Mouse (Mus musculus) kidney, adult 2 months (tissue): ENCODE measurements around the gene Fam76a.

Source experiments
- CTCF ChIP-seq: fragments of 200-500 bp; conservative IDR thresholded peaks from 2 replicates; pipeline ENCODE4 v1.5.1; 2011; ENCODE audit warnings: low read depth, mild to moderate bottlenecking, control low read depth, low read length, moderate library complexity, mixed read lengths; ENCODE audit not compliant: insufficient read depth, insufficient read length
- POLR2A ChIP-seq: fragments of 200-500 bp; IDR thresholded peaks from one replicate; pipeline ENCODE4 v1.6.1; 2011; ENCODE audit warnings: low read depth, low read length, control low read depth

- no peak for TF ChIP-seq POLR2A
- TF ChIP-seq CTCF: no peak
Measured at GRCm38 (mm10) chr4:132912156-132912555, 10.2 kb downstream of the Fam76a start.
